Mouse (Mus musculus) olfactory bulb, adult 2 months (tissue): Measurements from ENCODE around the gene Vmn2r60.
"Not testable (repeated sequence)": the region's sequence is repeated elsewhere in the genome, so short reads cannot be mapped to it uniquely, and the experiment has no call there.

Experiments
- CTCF ChIP-seq: fragments of 200-500 bp; IDR thresholded peaks from 2 replicates; pipeline ENCODE4 v1.5.1; 2012; ENCODE audit warnings: low read depth, mild to moderate bottlenecking, low read length, moderate library complexity; ENCODE audit not compliant: insufficient read depth
- POLR2A ChIP-seq: fragments of 200-500 bp; IDR thresholded peaks from 2 replicates; pipeline ENCODE4 v1.6.1; 2012; ENCODE audit warnings: mild to moderate bottlenecking, low read depth, low read length, moderate library complexity; ENCODE audit not compliant: insufficient read depth

DNA sequence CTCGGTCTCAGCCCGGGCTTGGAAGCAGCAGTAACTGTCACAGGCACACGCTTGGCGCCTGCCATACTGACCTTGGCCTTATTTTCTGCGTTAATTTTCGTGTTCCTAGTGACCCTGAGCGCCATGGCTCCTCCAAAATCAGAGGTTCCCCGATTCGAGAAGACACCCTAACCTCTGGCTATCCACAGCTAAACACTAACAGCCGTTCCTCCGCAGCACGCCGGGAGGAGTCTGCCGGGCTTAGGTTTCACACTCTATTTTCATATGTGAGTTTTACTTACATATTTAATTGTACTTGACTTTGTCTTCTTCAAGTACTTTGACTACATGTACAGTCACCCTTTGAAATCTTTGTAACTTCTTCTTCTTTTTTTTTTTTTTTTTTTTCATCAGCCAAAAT lies 509 bp upstream of the Vmn2r60 start:
- not testable (repeated sequence) for TF ChIP-seq POLR2A, CTCF
